Mouse (Mus musculus) ES-CJ7 (cell line): ENCODE measurements around the gene a.
A peak's percentile ranks its signal among the peaks of the same experiment; 100 is the strongest.

Experiments used
- DNase-seq: peaks from one replicate; pipeline ENCODE4 v3.0.0; 2011; ENCODE audit warnings: low read depth, low spot score

Gene a

GRCm38 (mm10) chr2:154782856-154783650, 8.1 kb upstream of the a start:
- no peak for DNase-seq

DNA sequence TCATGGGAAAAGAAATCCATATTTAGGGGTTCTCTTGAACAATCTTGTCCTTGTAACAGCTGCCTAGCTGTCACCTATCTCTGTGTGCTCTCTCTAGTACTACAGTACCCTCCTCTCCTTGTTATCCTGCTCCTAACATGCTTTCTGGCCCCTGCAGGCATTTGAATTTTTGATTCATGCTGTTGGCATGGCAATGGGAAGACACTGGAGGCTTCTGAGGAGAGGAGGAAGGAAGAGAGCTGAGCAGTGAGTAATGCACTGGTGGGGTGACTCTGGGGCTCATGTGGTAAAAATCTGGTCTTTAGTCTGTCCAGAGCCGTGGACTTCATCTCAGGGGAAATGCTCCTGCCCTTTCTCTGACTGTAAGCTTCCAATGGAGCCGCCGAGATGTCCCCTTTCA, 5.9 kb upstream of the a start:
- no peak for DNase-seq

- peak; percentile 81 for DNase-seq
These were observed 5.0 kb upstream of the a start for GRCm38 (mm10) chr2:154786187-154786586.

GRCm38 (mm10) chr2:154786776-154787175, 4.4 kb upstream of the a start:
- DNase-seq = peak; percentile 38

GRCm38 (mm10) chr2:154789381-154789780, 1.8 kb upstream of the a start:
- DNase-seq = no peak

DNA sequence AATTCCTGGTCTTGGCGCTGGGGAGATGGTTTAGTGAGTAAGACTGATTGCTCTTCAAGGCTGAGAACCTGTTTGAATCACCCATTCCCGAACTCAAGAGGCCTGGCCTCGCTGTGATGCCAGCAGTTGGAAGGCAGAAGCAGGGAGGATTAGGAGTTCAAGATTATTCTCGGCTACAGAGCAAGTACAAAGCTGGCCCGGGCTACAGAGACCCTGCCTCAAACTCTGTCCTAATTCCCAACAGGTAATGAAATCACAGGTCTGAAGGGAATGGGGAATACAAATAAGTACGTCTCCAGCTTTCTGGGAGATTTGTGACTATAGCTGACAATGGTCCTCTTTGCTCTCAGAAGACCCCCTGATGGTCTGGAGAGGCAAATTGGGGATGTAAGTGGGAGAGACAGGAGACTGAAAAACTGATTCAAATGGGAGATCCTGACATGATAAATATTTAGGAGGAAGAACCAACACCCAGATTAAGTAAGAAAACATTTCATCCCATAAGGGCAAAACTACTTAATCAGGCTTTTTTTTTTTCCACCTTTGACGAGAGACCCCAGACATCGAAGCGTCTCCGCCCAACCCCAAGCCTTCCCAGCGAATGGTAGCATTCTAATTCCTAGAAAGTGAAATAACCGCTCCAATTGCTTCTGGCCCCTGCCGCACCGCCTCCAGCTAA, 1.1 kb upstream of the a start:
- peak; percentile 14 for DNase-seq

GRCm38 (mm10) chr2:154791661-154792642, 750 bp downstream of the a start:
- peak; percentile 41 for DNase-seq

GRCm38 (mm10) chr2:154803372-154803771, 12.2 kb downstream of the a start:
- DNase-seq = no peak

GRCm38 (mm10) chr2:154803845-154804244, 12.6 kb downstream of the a start:
- no peak for DNase-seq

DNA sequence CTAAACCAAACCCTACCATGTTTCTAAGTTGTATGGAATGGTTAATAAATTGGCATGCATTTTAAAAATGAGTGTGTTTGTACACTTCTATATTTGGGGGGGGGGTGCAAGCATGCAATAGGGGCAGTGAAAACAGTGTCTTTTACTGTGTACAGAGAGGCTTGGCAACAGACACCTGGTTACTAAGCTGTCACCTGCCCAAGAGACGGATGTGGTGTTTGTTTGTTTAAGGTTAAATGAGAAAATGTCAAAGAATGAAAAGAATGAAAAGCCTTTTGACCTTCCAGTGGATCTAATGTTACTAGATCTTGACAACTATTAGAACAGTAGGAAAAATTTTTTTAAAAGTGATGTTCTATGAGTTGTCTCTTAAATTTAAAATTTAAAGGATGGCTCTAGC, 16.5 kb downstream of the a start:
- DNase-seq = no peak

DNA sequence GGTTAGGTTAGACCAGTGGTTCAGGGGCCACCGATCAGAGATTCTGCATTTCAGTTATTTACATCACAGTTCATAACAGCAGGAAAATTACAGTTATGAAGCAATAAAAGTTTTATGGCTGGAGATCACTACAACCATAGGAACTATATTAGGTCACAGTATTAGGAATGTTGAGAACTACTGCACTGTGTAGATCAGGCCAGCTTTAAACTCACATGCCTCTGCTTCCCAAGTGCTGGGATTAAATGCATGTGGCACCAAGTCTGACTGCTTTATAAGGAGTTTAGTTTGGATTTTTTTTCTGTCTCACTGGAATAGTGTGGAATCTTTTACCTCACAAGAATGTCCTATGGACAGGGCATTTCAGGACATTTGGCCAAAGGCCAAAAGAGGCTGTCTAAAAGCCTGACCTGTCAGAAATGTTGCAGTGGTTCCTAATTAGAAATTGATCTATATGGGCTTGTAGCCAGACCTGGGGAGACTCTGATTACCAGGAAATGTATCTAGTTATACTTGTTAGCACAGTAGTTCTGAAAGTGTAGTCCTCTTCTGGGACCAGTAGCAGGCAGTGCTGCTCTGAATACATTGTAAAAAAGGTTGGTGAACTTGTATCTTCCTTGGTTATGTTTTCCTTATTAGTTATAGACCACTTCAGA, 18.0 kb downstream of the a start:
- no peak for DNase-seq

GRCm38 (mm10) chr2:154810821-154811220, 19.6 kb downstream of the a start:
- no peak for DNase-seq

- no peak for DNase-seq
These were observed 22.2 kb downstream of the a start for GRCm38 (mm10) chr2:154813426-154813825.

- no peak for DNase-seq
These were observed 25.9 kb downstream of the a start for GRCm38 (mm10) chr2:154817089-154817488.

DNA sequence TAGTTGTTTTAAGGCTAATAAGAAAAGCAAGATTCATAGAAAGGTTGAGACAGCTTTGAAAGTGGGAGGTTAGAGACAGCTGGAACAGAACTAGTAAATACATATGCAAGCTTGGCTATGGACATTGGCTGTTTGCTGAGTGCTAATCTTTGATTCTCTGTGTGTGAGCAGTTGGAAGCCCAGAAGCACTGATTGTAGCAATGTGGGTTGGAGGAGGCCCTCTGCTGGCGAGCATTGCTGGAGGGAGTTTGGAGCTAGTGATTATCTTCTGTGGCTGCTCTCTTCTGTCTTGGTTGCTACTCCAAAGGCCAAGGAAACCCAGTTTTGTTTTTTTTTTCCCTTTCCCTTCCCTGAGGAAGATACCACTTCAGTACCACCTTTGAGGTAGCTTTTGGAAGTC, 26.6 kb downstream of the a start:
- peak; percentile 46 for DNase-seq

DNA sequence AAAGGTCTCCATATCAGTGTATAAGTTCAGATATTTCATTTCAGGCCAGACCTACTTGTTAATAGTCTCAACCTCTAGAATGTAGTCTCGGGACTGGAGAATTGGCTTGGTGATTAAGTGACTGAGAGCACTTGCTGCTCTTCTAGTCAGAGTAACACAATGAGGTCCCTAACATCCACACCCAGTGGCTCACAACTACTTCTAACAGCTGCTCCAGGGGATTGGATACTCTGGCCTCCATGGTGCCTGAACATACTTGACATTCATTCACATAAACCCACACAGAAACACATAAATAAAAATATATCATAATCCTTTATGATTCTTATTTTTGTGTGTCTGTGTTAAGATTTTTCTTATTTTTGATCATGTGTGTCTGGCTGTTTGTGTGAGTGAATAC, 27.4 kb downstream of the a start:
- DNase-seq = no peak

GRCm38 (mm10) chr2:154820346-154820745, 29.1 kb downstream of the a start:
- DNase-seq = no peak

GRCm38 (mm10) chr2:154826054-154826538, 34.9 kb downstream of the a start:
- DNase-seq = no peak

DNA sequence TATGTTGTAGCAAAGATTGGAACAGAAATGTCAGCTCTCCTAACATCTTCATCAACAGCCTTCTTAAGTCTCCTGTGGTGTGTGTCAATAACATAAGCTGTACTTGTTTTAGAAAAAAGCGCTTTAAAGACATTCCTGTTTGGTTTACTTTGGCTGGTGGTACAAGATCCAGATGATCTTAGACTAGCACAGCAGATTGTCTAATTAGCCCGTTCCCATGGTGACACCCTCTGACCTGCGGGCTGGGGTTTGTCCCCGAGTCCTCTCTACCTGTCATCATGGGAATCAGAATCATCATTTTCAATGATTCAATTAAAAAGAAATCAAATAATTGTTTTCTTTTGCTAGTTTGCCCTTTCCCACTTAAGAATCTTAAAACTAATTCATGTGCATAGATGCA, 36.3 kb downstream of the a start:
- no peak for DNase-seq

- DNase-seq = no peak
These were observed 41.3 kb downstream of the a start for GRCm38 (mm10) chr2:154832471-154832870.

GRCm38 (mm10) chr2:154834149-154834865, 43.1 kb downstream of the a start:
- no peak for DNase-seq
